Mouse (Mus musculus) T-helper 2 cell (primary cell): ENCODE measurements around the gene Man1b1.

ENCODE experiments used
- in situ Hi-C: fragments of 300-600 bp; cut with MboI, MseI; formaldehyde crosslinking; loops from one replicate; pipeline ENCODE4 v1.15.1; 2025; ENCODE audit warnings: high pct_unique_total_duplicates

The Man1b1 gene

DNA sequence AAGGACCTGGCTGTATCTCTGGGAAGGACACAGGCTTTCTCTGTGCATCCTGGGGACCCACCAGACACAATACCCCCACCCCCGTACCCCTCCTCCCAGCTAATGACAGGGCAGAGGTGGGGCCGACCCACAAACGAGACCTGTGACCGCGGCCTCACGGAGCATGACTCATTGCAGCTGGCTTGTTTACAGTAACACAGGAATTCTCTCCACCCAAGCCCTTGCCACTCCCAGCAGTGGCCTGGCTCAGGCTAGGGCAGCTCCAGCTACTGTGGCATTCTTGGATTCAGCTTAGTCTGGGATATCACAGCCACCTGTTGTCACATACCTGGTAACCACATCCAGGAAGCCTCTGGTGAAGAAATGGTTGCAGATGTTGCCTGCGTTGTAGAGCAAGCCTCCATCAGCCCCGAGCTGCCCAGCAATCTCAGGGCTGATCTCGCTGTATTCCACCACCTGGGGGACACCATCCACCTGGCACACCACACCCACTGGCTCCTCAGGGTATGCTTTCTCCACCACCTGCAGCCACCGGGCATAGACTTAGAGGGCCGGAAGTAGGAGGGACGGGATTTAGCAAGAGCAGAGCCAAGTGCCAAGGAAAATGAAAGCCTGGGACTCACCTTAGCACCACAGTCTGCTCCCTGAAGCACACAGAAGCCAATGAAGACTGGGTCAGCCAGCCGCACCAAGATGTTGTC is 31.5 kb downstream of the Man1b1 start:
- in situ Hi-C loops = no loop called here

DNA sequence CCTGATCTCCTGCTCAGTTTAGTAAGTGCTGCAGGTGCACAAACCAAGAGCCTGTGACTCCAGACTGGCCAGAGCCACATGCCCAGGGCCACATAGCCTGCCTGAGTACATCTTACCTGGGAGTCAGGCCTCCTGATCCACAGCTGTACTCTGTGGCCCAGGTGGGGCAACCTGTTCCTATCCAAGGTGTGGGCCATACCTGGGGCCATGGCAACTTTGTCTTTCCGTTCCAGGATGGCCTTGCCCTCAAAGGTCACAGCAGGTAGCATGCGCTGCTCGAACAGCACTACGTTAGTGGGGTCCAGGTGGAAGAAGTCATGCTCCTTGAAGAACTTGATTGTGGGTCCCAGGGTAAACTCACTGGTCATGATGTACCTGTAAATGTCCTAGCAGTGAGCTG is 32.2 kb downstream of the Man1b1 start:
- in situ Hi-C loops = no loop called here

DNA sequence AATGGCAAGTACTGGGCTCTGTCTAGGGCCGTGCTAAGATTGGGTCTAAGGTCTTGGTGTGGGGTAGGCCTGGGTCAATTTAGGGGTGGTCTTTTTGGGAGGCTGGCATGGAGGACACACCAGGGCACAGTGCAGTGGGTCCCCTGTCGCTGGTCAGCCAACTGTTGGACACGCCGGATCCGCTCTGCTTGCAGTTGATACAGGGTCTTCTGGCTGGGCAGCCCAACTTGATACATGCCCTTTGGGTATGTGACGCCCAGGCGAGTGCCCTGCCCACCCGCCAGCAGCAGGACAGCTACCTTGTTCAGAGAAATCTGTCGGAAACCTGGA is 32.6 kb downstream of the Man1b1 start:
- in situ Hi-C loops = loop anchor here (5.0 kb wide), 1 partner anchor 32 kb away; the partner anchor contains the start of gene Man1b1

DNA sequence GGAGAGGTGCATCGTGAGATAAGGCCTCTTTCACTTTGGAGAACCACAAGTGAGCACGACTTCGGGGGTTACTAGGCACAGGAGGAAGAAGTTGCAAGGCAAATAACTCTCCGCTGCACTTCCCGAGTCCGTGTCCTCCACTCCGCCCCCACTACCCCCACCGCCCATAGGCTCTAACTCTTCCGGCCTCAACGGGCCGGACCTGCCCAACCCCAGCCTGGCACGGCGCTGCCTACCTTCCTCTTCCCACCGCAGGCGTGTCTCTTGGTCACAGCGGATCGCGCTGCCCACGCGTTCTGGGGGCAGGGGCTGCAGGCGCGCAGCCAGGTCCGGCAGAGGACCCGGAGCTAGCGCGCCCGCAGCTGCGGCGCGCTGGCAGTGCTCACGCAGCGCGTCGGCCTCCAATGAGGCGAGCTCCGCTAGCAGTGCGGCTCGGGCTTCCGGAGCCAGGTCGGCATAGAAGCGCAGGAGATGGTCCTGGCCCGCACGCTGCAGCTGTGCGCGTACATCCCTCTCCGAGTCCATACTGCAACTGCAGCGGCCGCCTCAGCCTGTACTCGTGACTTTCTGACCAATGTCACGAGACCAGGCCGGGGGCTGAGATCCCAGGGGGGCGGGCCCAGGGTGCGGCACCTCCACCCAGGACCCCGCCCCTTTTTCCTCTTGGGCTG is 33.1 kb downstream of the Man1b1 start, which contains the start of gene Uap1l1:
Gene Uap1l1, minus strand, starts transcription at position 592 of the 671 bp plus-strand sequence.
- in situ Hi-C loops = loop anchor here (5.0 kb wide), 1 partner anchor 33 kb away; the partner anchor contains the start of gene Man1b1

DNA sequence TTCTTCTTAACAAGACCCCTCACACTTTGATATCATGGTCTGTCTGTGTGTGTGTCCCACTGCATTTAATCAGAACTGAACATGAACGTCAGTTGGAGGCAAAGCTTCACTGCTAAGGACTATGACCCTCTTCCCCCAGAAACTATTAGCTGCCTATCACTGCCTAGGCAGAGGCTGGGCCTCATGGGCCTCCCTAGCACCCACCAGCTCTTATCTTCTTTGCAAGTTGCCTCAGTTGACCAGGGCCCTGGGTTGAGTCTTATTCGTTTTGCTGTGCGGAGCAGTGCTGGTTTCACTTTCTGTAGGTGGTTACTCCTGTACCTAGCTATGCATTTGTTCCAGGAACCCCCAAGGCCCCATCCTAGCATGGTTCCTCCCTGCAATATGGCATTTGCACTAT is 37.9 kb downstream of the Man1b1 start:
- in situ Hi-C loops = loop anchor here (5.0 kb wide), 1 partner anchor 38 kb away; the partner anchor contains the start of gene Man1b1

DNA sequence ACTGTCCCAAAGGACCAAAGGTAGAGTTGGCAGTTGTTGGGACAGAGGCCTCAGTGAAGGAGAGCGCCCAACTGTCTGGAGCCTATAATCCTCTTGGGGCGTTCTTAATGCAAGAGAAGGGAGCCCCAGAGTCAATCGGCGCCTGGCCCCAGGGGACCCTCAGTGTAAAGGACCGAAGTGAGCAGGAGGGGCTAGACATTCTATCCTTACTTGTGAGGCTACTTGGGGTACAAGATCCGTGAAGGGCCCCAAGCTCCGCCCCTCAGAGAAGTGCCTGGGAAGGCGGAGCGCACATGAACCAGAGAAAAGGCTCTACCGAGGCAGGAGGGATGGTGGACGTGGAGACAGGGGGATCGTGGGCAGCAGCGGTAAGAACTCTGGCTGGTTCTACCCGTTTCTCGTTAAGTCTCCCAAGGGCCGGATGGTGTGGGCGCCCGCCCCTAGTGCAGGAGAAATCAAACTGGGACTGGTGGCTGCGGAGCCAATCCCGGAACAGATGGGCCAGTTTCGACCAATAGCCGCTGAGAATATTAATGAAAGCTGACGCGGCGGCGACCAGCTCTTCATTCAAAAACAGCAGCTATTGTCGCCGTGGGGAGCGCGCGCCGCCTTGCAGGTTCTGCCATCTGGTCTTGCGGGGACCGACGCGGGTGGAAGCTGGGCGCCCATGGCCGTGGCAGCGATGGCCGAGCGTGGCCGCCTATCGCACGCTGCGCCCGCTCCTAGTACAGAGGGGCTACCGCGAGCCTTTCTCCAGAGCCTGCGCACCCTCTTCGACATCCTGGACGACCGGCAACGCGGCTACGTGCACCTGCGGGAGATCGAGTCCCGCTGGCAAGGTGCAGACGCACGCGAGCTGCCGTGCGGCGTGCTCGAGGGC is 39.9 kb downstream of the Man1b1 start, which contains the start of gene Sapcd2:
Gene Sapcd2, plus strand, starts transcription at position 558 of the 880 bp plus-strand sequence.
- in situ Hi-C loops = no loop called here

DNA sequence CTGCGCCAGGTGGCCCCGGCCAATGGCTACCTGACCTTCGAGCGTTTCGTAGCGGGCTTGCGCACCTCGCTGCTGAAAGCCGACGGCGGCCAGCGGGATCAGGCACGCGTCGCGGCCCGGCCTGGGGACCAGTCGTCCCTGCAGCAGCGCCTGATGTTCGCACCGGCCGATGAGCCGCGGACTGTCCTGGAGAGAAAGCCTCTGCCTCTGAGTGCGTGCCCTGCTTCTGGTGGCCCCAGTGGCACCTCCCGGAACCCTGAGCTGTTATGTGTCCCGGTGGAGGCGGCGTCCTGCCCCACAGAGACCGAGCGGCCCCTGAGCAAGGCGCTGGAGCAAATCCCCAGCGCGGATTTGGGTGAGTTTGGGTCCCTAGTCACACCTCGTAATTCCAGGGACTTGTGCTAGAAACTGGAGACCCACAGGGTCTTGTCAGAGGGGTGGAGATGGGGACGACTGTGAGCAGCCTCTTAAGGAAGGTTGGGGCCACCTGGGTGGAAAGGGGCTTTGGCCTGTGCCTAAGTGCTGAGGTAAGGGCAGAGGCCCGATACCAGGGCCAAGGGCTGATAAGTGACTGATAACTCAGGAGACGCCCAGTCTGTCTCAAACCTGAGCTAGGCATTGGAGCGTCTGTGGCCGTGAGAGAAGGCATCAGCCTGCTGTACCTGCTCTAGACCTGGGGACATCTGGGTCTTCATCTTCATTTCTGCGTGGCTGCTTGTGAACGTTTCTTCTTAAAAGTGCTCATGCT is 40.7 kb downstream of the Man1b1 start:
- in situ Hi-C loops = no loop called here

DNA sequence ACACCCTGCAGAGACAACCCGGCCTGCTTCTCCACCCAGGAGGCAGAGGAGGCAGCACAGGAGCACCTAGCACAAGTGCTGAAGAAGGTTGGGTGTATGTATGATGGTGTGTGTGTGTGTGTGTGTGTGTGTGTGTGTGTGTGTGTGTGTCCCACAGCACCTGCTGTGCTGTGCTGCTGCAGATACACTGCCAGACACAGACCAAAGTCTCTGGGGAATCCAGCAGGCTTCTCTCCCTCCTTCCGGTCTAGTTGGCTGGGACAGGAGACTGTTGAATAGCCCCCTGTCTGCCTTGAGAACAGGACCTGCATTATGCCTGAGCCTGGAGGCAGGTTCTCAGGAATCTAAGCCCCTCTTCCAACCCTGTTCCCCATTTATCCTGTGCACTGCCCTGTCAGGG is 41.3 kb downstream of the Man1b1 start:
- in situ Hi-C loops = no loop called here

DNA sequence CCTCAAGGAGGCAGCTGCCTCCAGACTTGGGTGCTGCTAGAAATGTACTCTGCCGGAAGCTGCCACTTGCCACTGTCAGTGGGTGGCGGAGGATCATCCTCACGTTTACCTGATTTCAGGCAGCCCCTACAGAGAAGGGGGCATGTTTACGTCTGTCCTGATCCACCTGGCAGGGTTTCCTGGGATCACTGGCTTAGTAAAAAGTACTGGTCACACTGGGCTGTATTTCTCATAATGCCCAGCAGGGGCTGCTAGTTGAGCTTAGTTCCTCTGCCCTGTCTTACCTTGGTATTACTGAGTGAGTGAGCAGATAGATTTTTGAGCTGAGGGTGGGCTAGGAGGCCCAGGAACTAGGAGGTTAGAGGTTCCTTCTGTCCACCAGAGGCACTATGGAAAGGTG is 44.5 kb downstream of the Man1b1 start:
- in situ Hi-C loops = no loop called here

DNA sequence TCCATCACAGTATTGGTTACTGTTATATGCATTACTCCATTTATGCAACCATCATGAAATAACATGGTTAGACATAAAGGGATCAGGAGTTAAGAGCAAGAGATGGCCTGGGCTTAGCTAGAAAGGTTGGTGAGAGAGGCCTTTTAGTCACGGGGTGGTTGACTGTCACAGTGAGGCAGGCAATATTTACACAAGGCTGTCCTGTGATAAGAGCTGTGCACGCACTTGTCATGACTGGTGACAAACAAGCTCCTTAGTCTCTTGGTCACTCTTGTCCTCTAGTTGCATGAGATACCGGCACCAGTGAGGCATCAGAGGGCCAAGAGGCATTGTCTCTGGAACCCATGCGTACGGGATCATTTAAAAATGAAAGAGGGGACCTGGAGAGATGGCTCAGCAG is 52.4 kb downstream of the Man1b1 start:
- in situ Hi-C loops = no loop called here

DNA sequence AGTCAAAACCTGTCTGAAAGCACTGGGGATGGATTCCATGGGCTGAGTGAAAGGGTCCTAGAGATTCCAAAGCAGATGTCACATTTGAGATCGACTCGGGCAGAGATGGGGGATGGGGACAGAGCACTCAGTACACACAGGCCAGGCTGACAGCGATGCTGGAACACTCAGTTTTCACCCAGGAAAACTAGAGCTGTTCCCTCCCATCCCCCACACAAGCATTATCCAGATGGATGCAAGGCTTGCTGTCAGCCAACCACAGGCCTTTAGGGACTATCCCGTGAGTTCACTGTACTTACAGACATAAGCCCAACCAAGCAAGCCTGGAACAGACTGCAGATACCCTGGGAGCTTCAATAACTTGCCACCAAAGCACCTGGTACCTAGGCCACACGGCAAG is 59.1 kb downstream of the Man1b1 start:
- in situ Hi-C loops = no loop called here

DNA sequence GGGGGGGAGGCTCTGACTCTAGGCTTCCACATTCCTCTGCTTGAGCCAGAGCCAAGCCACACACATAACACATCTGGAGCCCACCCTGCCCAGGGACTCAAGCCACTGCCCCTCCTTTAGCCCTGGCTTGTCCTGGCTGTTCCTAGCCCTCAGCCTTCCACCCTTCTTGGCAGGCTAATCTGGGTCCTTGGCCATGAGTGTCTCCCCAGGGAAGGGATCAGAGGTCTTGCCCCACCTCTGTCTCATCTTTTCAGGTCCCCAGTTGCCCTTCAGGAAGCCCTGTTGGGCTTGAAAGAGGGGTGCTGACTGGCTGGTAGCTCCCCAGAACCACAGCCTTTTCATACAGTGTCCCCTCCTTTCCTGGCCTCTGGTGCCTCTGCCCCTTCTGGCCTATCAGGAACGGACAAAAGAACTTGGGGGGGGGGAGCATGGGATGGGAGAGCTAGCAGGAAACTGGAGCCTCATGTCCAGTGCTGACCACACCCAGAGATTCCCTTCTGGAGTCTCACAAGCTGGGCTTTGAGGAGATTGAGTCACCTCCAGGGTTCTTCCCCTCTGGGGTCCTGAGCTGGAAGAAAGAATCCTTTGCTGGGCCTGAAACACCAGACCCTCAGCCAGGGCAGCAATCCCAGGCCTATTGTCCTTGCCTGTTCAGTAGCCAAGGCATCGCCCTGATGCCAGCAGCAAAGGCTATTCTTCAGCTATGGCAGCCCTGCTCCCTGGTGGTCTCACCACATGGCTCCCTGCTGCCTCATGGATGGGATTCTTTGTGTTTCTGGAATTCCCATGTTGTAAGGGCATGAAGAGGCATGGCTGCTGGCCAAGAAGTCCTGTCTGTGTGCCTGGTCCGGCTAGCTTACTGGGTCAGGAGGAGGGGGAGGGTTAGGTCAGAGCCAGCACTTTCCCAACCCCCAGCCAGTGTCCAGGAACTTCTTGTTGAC is 62.4 kb downstream of the Man1b1 start:
- in situ Hi-C loops = no loop called here

DNA sequence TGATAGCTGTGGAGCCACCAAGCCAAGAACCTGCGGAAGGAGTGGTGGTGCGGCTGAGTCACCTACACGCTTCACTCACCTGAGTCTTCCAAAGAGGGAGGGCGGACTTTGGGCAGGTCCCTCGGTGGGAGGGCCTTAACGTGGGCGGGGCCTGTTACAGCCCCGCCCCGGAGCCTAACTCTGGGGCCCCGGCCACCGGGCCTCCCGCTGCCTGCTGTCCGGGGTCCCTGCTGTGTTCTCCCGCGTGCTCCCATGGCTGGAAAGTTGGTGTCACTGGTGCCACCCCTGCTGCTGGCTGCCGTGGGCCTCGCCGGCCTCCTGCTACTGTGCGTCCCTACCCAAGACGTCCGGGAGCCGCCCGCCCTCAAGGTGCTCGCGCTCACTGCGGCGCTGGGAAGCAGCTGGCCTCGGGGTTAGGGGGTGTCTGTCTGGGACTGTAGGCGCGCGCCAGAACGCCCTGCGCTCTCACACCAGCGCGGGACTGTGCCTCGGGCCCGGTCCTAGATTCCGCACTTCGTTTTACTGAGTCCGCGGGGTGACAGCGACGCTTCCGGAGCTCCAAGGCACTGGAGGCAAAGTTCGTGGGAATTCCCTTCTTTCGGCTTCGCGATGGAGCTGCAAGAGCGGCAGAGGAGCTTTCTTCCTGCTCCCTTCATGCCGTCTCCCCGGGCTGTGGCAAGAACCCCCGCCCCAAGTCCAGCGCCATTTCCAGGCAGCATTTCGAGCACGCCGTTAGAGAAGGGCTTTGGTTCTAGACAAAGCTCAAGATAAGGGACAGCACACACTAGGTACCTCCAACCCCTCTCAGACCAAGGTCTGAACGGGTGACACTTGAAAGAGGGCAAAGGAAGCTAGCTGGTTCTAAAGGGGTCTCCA is 63.8 kb downstream of the Man1b1 start, which contains the start of gene Entpd2:
Gene Entpd2, plus strand, starts transcription at position 154 of the 876 bp plus-strand sequence.
- in situ Hi-C loops = no loop called here

DNA sequence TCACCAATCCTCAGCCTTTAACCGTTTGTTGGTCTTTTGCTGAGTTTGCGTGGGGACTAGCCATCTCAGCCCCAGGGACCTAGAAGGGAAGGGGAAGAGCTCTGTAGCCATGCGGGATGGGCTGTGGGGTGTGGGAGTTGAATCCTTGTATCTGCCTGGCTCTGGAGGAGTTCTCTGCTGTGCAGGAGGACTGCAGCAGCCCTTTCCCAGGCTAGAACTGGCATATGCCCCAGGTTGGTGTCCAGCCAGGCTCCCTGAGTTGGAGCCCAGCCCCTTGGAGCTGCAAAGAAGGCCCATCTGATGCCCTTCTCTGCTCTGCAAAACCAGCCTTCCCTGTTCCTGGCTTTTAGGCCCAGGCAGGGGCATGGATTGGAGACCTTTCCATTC is 64.5 kb downstream of the Man1b1 start:
- in situ Hi-C loops = no loop called here

DNA sequence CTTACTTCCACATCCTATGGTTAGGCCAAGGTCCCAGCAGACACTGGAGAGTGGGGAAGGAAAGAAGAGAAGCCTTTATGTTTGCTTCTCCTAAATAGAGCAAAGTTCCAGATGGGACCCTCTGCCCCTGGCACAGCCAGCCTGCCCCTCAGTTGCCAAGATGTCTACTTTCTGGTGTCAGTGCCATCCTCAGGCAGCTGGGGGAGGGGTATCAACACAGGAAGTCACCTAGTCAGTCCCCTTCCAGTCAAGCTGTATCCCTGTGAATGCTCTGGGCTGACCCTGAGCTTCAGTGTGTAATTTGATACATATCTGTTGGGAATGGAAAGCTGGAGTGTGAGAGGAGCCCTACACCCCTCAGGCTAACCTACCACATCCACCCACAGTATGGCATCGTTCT is 64.9 kb downstream of the Man1b1 start:
- in situ Hi-C loops = no loop called here

DNA sequence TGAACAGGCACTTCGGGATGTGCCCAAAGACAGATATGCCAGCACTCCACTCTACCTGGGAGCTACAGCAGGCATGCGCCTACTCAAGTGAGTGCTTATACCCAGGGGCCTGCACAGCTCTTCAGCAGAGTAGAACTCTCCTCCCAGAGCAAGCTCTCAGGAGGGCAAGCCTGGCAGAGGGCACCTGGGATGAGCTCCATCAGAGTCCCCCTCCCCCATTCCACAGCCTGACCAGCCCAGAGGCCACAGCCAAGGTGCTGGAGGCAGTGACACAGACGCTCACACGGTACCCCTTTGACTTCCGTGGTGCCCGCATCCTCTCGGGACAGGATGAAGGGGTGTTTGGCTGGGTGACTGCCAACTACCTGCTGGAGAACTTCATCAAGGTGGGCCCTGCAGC is 65.9 kb downstream of the Man1b1 start:
- in situ Hi-C loops = no loop called here

DNA sequence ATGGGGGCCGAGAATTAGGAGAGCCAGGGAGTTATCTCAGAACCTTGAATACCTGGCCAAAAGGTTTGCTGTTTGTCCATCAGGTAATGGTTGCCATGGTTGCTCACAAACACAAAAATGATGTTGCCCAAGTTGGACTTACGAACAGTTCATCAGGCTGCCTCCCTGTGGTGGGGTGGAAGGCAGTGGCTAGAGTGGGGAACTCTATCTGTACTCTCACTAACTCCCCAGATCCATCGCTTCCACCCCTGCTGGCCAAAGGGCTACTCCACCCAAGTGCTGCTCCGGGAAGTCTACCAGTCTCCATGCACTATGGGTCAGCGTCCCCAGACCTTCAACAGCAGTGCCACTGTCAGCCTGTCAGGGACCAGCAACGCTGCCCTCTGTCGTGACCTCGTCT is 66.9 kb downstream of the Man1b1 start, which contains the start of gene Npdc1:
Gene Npdc1, plus strand, starts transcription at position 301 of the 400 bp plus-strand sequence.
- in situ Hi-C loops = no loop called here

DNA sequence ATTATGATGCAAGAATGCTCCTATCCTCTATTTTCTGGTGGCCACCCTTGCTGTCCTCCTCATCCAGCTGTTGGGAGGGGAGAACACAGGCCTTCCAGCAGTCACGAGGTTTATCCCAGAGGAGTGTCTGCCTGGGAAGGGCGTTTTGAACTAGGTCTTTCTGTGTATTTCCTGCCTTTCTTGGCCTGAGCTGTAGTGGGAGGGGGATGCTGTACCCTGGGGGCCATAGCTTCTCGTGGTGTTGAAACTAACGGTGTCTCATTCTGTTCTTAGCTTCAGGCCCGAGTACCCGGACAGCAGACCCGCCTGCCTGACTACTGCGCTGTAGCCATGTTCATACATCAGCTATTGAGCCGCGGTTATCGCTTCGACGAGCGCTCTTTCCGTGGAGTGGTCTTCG is 68.2 kb downstream of the Man1b1 start:
- in situ Hi-C loops = no loop called here

DNA sequence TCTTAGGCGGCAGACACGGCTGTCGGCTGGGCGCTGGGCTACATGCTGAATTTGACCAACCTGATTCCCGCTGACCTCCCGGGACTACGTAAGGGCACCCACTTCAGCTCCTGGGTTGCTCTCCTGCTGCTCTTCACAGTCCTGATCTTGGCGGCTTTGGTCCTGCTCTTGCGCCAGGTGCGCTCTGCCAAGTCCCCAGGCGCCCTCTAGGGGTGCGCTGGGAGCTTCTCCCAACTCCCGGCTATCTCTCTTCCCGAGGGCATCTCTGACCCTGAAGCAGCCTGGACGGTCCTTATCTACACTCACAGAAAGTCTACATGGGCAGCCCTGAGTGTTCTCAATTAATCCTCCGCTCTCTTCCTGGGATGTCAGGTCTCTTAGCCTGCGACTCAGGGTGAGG is 68.6 kb downstream of the Man1b1 start:
- in situ Hi-C loops = no loop called here
